Mouse (Mus musculus): ENCODE measurements at regions not wholly inside any gene's neighbourhood (a gene's known extent, or its start where the extent isn't known, plus 50 kb on each side); places are given as distances from the start of the nearest gene placed in this dataset.

- DNase-seq (ENCODE audit: low read depth, low spot score): no peak
Measured at GRCm38 (mm10) chr2:173418951-173419350, 103.4 kb upstream of the 1700021F07Rik start.

GRCm38 (mm10) chr2:173419972-173420391 lies 102.4 kb upstream of the 1700021F07Rik start:
- no peak for DNase-seq (ENCODE audit: low read depth, low spot score)

GRCm38 (mm10) chr2:173420481-173420880 lies 101.9 kb upstream of the 1700021F07Rik start:
- no peak for DNase-seq (ENCODE audit: low read depth, low spot score)

GRCm38 (mm10) chr2:173424875-173425274 lies 97.5 kb upstream of the 1700021F07Rik start:
- no peak for DNase-seq (ENCODE audit: low read depth, low spot score)

- DNase-seq (ENCODE audit: low read depth, low spot score): no peak
Measured at GRCm38 (mm10) chr2:173425754-173426153, 96.6 kb upstream of the 1700021F07Rik start.

- DNase-seq (ENCODE audit: low read depth, low spot score): no peak
Measured at GRCm38 (mm10) chr2:173426191-173427065, 96.0 kb upstream of the 1700021F07Rik start.

GRCm38 (mm10) chr2:173427888-173428450 lies 94.4 kb upstream of the 1700021F07Rik start:
- DNase-seq (ENCODE audit: low read depth, low spot score): no peak

GRCm38 (mm10) chr2:173431841-173432240 lies 90.5 kb upstream of the 1700021F07Rik start:
- DNase-seq (ENCODE audit: low read depth, low spot score): no peak

GRCm38 (mm10) chr2:173432258-173432657 lies 90.1 kb upstream of the 1700021F07Rik start:
- no peak for DNase-seq (ENCODE audit: low read depth, low spot score)

- DNase-seq (ENCODE audit: low read depth, low spot score): no peak
Measured at GRCm38 (mm10) chr2:173432886-173433624, 89.3 kb upstream of the 1700021F07Rik start.

GRCm38 (mm10) chr2:173436580-173436979 lies 85.8 kb upstream of the 1700021F07Rik start:
- no peak for DNase-seq (ENCODE audit: low read depth, low spot score)

- no peak for DNase-seq (ENCODE audit: low read depth, low spot score)
Measured at GRCm38 (mm10) chr2:173439031-173439430, 83.4 kb upstream of the 1700021F07Rik start.

GRCm38 (mm10) chr2:173442056-173442455 lies 80.3 kb upstream of the 1700021F07Rik start:
- no peak for DNase-seq (ENCODE audit: low read depth, low spot score)

GRCm38 (mm10) chr2:173443262-173443661 lies 79.1 kb upstream of the 1700021F07Rik start:
- no peak for DNase-seq (ENCODE audit: low read depth, low spot score)

- peak; percentile 35 for DNase-seq (ENCODE audit: low read depth, low spot score)
Measured at GRCm38 (mm10) chr2:173444386-173444785, 78.0 kb upstream of the 1700021F07Rik start.

GRCm38 (mm10) chr2:173445039-173445438 lies 77.3 kb upstream of the 1700021F07Rik start:
- DNase-seq (ENCODE audit: low read depth, low spot score): no peak

GRCm38 (mm10) chr2:173448546-173449187 lies 73.7 kb upstream of the 1700021F07Rik start:
- no peak for DNase-seq (ENCODE audit: low read depth, low spot score)

- DNase-seq (ENCODE audit: low read depth, low spot score): no peak
Measured at GRCm38 (mm10) chr2:173449198-173449597, 73.2 kb upstream of the 1700021F07Rik start.

- no peak for DNase-seq (ENCODE audit: low read depth, low spot score)
Measured at GRCm38 (mm10) chr2:173451993-173452481, 70.3 kb upstream of the 1700021F07Rik start.

GRCm38 (mm10) chr2:173452800-173453199 lies 69.6 kb upstream of the 1700021F07Rik start:
- no peak for DNase-seq (ENCODE audit: low read depth, low spot score)

- peak; percentile 67 for DNase-seq (ENCODE audit: low read depth, low spot score)
Measured at GRCm38 (mm10) chr2:173453569-173454405, 68.6 kb upstream of the 1700021F07Rik start.
